Mouse (Mus musculus) megakaryocyte, embryonic 14.5 days (primary cell): ENCODE data around the gene Dclre1b.

Experiments used
- FLI1 ChIP-seq: IDR thresholded peaks from 2 replicates; pipeline ENCODE4 v1.6.1; 2012; ENCODE audit warnings: low read length, inconsistent platforms, mixed read lengths
- GATA1 ChIP-seq: IDR thresholded peaks from 3 replicates; pipeline ENCODE4 v1.6.1; 2012; ENCODE audit warnings: mixed read lengths, low read length, inconsistent platforms, borderline replicate concordance

DNA sequence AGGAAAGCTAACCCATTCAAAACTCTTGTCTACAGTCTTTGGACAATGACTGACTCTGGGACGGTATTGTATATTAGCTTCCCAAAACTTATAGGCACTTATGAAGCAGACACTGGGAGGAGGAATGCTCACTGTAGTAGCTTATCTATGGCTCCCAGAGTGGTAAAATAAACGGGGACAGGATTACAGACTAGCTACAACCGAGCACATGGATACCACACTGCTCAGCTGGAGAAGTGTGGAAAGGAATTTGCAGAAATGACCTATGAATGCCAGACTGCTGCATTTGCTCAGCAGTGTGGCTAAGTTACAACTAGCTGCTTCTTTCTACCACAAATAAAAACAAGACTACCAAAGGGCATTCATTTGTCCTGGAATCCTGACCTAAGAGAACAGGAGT is 53.9 kb downstream of the Dclre1b start:
- TF ChIP-seq GATA1 (no peak), FLI1 (no peak)
